Mouse (Mus musculus): ENCODE results near the gene Mypop.
A peak's percentile ranks its signal among the peaks of the same experiment; 100 is the strongest.

Mypop gene

GRCm38 (mm10) chr7:18989995-18990394 is 1.1 kb upstream of the Mypop start:
- DNase-seq (ENCODE audit: low spot score), result peak; percentile 45

- DNase-seq (ENCODE audit: low spot score), result peak; percentile 36
Observed at GRCm38 (mm10) chr7:18991660-18992293, 732 bp downstream of the Mypop start.

- no peak for DNase-seq (ENCODE audit: low spot score)
Observed at GRCm38 (mm10) chr7:18992294-18992675, 1.2 kb downstream of the Mypop start.

- no peak for DNase-seq (ENCODE audit: low spot score)
Observed at GRCm38 (mm10) chr7:18993036-18993435, 2.0 kb downstream of the Mypop start.

GRCm38 (mm10) chr7:18998835-18999234 is 7.8 kb downstream of the Mypop start:
- no peak for DNase-seq (ENCODE audit: low spot score)

- no peak for DNase-seq (ENCODE audit: low spot score)
Observed at GRCm38 (mm10) chr7:19000421-19000820, 9.4 kb downstream of the Mypop start.

GRCm38 (mm10) chr7:19001066-19001806 is 10.2 kb downstream of the Mypop start:
- DNase-seq (ENCODE audit: low spot score), result peak; percentile 76

GRCm38 (mm10) chr7:19001807-19002085 is 10.7 kb downstream of the Mypop start:
- no peak for DNase-seq (ENCODE audit: low spot score)

- no peak for DNase-seq (ENCODE audit: low spot score)
Observed at GRCm38 (mm10) chr7:19002115-19002514, 11.1 kb downstream of the Mypop start.

GRCm38 (mm10) chr7:19002848-19003498 is 11.9 kb downstream of the Mypop start:
- DNase-seq (ENCODE audit: low spot score), result peak; percentile 95

GRCm38 (mm10) chr7:19003902-19004630 is 13.0 kb downstream of the Mypop start, which contains the start of gene Irf2bp1:
Gene Irf2bp1, plus strand, starts transcription at chr7:19004044.
- peak; percentile 97 for DNase-seq (ENCODE audit: low spot score)

- no peak for DNase-seq (ENCODE audit: low spot score)
Observed at GRCm38 (mm10) chr7:19004631-19005079, 13.6 kb downstream of the Mypop start.

GRCm38 (mm10) chr7:19005417-19006121 is 14.5 kb downstream of the Mypop start:
- no peak for DNase-seq (ENCODE audit: low spot score)

GRCm38 (mm10) chr7:19006476-19006875 is 15.4 kb downstream of the Mypop start:
- peak; percentile 94 for DNase-seq (ENCODE audit: low spot score)

- DNase-seq (ENCODE audit: low spot score), result no peak
Observed at GRCm38 (mm10) chr7:19007026-19007977, 16.3 kb downstream of the Mypop start.

GRCm38 (mm10) chr7:19010581-19010980 is 19.5 kb downstream of the Mypop start:
- no peak for DNase-seq (ENCODE audit: low spot score)

GRCm38 (mm10) chr7:19012025-19012621 is 21.1 kb downstream of the Mypop start:
- DNase-seq (ENCODE audit: low spot score), result no peak

- DNase-seq (ENCODE audit: low spot score), result no peak
Observed at GRCm38 (mm10) chr7:19012882-19013281, 21.8 kb downstream of the Mypop start.

- peak; percentile 44 for DNase-seq (ENCODE audit: low spot score)
Observed at GRCm38 (mm10) chr7:19014452-19014851, 23.4 kb downstream of the Mypop start.

GRCm38 (mm10) chr7:19016042-19016441 is 25.0 kb downstream of the Mypop start:
- DNase-seq (ENCODE audit: low spot score), result no peak

All from embryo, embryonic 10 days (tissue).